ENCODE assay signal across 22 mouse cellular contexts in genomic region chr4:46479081-46479480, GRCm38 (mm10).
"Had no signal": no experiment of that assay in that cellular context is flagged by ENCODE, and none has a peak within 500 bp of the region (broad histone marks: within the 10 kb centered on the region; RNA-seq: fewer than 3 reads in every experiment).

No protein-coding gene starts in this region.

- H3K27me3 ChIP-seq: kidney, embryonic 15.5 days; limb, embryonic 12.5 days; limb, embryonic 15.5 days; liver, embryonic 15.5 days; neural tube, embryonic 12.5 days; neural tube, embryonic 15.5 days; stomach, embryonic 15.5 days had no signal

- H3K9ac ChIP-seq: kidney, embryonic 15.5 days; limb, embryonic 12.5 days; limb, embryonic 15.5 days; liver, embryonic 15.5 days; neural tube, embryonic 12.5 days; neural tube, embryonic 15.5 days; stomach, embryonic 15.5 days had no signal

- DNase-seq: kidney, adult 8-10 months; kidney, postnatal 10 days; kidney, postnatal 36 days; layer of hippocampus, postnatal 36 days; lung, adult 2 months; lung, postnatal 14 days; lung, postnatal 4 days; midbrain, embryonic 14.5 days; right cerebral cortex, adult 18-20 months; right cerebral cortex, postnatal 14 days; spleen, adult 18-20 months; thymus, postnatal 4 days had no signal

- H3K4me2 ChIP-seq: kidney, embryonic 15.5 days; limb, embryonic 12.5 days; limb, embryonic 15.5 days; liver, embryonic 11.5 days; liver, embryonic 15.5 days; midbrain, embryonic 11.5 days; neural tube, embryonic 12.5 days; neural tube, embryonic 15.5 days; stomach, embryonic 15.5 days had no signal

- H3K4me3 ChIP-seq: kidney, embryonic 15.5 days; left cerebral cortex, adult 2 months; limb, embryonic 12.5 days; limb, embryonic 15.5 days; liver, embryonic 15.5 days; neural tube, embryonic 12.5 days; neural tube, embryonic 15.5 days; stomach, embryonic 15.5 days had no signal

- H3K27ac ChIP-seq: kidney, embryonic 15.5 days; left cerebral cortex, adult 2 months; limb, embryonic 12.5 days; limb, embryonic 15.5 days; neural tube, embryonic 12.5 days; neural tube, embryonic 15.5 days; stomach, embryonic 15.5 days had no signal

- H3K4me1 ChIP-seq: kidney, embryonic 15.5 days; limb, embryonic 12.5 days; limb, embryonic 15.5 days; neural tube, embryonic 12.5 days; neural tube, embryonic 15.5 days; stomach, embryonic 15.5 days had no signal

- H3K9me3 ChIP-seq: kidney, embryonic 15.5 days; limb, embryonic 12.5 days; limb, embryonic 15.5 days; liver, embryonic 15.5 days; neural tube, embryonic 12.5 days; neural tube, embryonic 15.5 days; stomach, embryonic 15.5 days had no signal
